Mouse (Mus musculus) C2C12 (cell line): ENCODE results near the gene Foxb1. TPM values are rescaled to one million over a fixed set of nuclear protein-coding genes. Genes with fewer than 3 reads are reported as not detected.

Experiments
- H3K27me3 ChIP-seq: one replicate; pipeline ENCODE4 v1.6.1; 2011; ENCODE audit not compliant: control insufficient read depth, insufficient read depth, insufficient read length
- H3K36me3 ChIP-seq: one replicate; pipeline ENCODE4 v1.6.1; 2011; ENCODE audit not compliant: control insufficient read depth, insufficient read depth
- H3K4me3 ChIP-seq: one replicate; pipeline ENCODE4 v1.5.1; 2011; ENCODE audit warnings: mild to moderate bottlenecking, control low read depth; ENCODE audit not compliant: poor library complexity, insufficient read depth, severe bottlenecking
- H3K79me2 ChIP-seq: one replicate; pipeline ENCODE4 v1.6.1; 2011; ENCODE audit not compliant: control insufficient read depth, insufficient read depth
- H3K79me3 ChIP-seq: one replicate; pipeline ENCODE4 v1.6.1; 2011; ENCODE audit warnings: low read depth, control low read depth
- H3ac ChIP-seq: one replicate; pipeline ENCODE3; 2011; ENCODE audit warnings: low read depth; ENCODE audit not compliant: control insufficient read depth, insufficient read length
- CEBPB ChIP-seq: IDR thresholded peaks from one replicate; pipeline ENCODE4 v1.6.1; 2011; ENCODE audit warnings: low read depth, mild to moderate bottlenecking, control low read depth, moderate library complexity
- CTCF ChIP-seq: IDR thresholded peaks from one replicate; pipeline ENCODE4 v1.5.1; 2011; ENCODE audit not compliant: control insufficient read depth, insufficient read depth, insufficient read length
- FOSL1 ChIP-seq: IDR thresholded peaks from one replicate; pipeline ENCODE4 v1.8.0; 2011; ENCODE audit warnings: mild to moderate bottlenecking, low read length; ENCODE audit not compliant: poor library complexity, insufficient read depth, severe bottlenecking
- MAX ChIP-seq: IDR thresholded peaks from one replicate; pipeline ENCODE4 v1.6.1; 2011; ENCODE audit warnings: mild to moderate bottlenecking, control low read depth
- MYOD1 ChIP-seq: IDR thresholded peaks from one replicate; pipeline ENCODE4 v1.6.1; 2011; ENCODE audit warnings: low read depth; ENCODE audit not compliant: control insufficient read depth, insufficient read length
- MYOG ChIP-seq: IDR thresholded peaks from one replicate; pipeline ENCODE4 v1.6.1; 2011; ENCODE audit not compliant: control insufficient read depth, insufficient read length; ENCODE audit errors: extremely low read depth
- USF1 ChIP-seq: IDR thresholded peaks from one replicate; pipeline ENCODE4 v1.6.1; 2011; ENCODE audit warnings: low read depth, mild to moderate bottlenecking, control low read depth, moderate library complexity
- polyA plus RNA-seq: library from polyadenylated mRNA; unstranded; fragments of >200 nt; fragmentation: generic; extraction: Trizol; gene quantifications from one replicate; pipeline ENCODE4 v1.2.1, GENCODE M21; 2012; ENCODE audit warnings: missing spikeins

The Foxb1 gene
- polyA plus RNA-seq, 1 experiment = not detected

DNA sequence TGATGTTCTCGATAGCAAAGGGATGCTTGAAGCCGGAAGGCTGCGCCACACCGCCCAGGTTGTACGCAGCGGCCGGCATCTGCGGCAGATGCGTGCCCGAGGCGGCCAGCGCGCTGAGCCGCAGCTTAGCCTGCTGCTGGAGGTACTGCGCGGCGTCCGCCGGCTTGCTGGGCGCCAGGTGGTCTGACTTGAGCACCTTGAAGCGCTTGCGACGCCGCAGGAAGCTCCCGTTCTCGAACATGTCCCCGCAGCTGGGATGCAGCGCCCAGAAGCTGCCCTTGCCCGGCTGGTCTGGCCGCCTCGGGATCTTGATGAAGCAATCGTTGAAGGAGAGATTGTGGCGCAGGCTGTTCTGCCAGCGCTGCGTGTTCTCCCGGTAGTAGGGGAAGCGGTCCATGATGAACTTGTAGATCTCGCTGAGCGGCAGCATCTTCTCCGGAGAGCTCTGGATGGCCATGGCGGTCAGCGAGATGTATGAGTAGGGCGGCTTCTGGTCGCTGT, 969 bp downstream of the Foxb1 start:
- Histone ChIP-seq H3K79me3 (no peaks in the 10 kb centered on the region), H3ac (no peak overlapping the region), H3K4me3 (no peak overlapping the region), H3K27me3 (peaks cover 69% of the 10 kb centered on the region), H3K79me2 (no peaks in the 10 kb centered on the region), H3K36me3 (no peaks in the 10 kb centered on the region)
- no peak for TF ChIP-seq MAX
- TF ChIP-seq MYOD1 = no peak
- no peak for TF ChIP-seq USF1
- no peak for TF ChIP-seq CTCF
- TF ChIP-seq CEBPB = no peak

GRCm38 (mm10) chr9:69758946-69759615, 1.7 kb downstream of the Foxb1 start:
- Histone ChIP-seq H3K79me2 (no peaks in the 10 kb centered on the region), H3ac (no peak overlapping the region), H3K27me3 (peaks cover 63% of the 10 kb centered on the region), H3K36me3 (no peaks in the 10 kb centered on the region), H3K4me3 (no peak overlapping the region), H3K79me3 (no peaks in the 10 kb centered on the region)
- TF ChIP-seq CEBPB = no peak
- TF ChIP-seq MAX = no peak
- no peak for TF ChIP-seq CTCF
- TF ChIP-seq FOSL1 = no peak
- no peak for TF ChIP-seq MYOG
- TF ChIP-seq USF1 = no peak
- TF ChIP-seq MYOD1 = no peak

DNA sequence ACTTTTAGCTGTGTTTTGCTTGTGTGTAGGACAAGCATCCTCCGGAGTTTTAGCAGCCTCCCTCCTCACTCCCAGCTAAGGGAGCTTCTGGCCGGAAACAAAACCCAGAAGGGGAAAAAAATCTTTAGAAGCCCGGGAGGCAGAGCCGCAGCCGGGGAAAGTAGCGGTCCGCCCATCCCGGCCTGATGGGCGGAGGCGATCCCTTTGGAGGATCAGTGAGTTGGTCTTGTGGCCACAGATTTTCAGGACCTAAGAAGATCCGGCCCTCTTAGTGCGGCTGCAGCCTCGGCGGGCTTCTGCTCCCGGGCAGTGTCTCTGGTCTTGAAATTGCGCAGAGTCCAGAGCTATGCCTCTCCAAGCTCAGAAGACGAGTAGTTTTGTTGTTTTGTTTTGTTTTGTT, 2.2 kb downstream of the Foxb1 start:
- no peaks in the 10 kb centered on the region for H3K36me3 ChIP-seq
- H3K79me2 ChIP-seq = no peaks in the 10 kb centered on the region
- H3ac ChIP-seq = no peak overlapping the region
- TF ChIP-seq FOSL1 (no peak), CTCF (no peak), MYOD1 (no peak), MAX (no peak), MYOG (no peak), USF1 (no peak), CEBPB (no peak)
- no peak overlapping the region for H3K4me3 ChIP-seq
- H3K79me3 ChIP-seq = no peaks in the 10 kb centered on the region
- peaks cover 57% of the 10 kb centered on the region for H3K27me3 ChIP-seq

DNA sequence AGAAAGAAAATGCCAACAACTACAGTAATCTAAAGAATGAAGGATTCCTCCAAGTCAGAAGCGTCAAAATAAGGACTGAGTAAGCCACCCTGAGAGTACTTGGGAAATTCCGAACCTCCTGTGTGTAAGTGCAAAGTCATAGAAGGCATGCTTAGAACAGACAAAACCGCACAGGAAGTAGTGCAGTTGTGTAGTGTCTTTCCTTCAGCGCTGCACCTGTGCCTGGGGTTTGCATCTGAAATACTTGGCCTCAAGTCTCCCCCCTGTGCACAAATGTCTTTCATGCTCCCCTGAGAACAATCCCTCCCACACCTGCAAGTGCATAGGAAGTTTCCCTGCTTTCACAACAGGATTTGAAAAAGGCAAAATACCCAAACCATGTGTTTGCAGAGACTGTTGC, 3.5 kb downstream of the Foxb1 start:
- no peaks in the 10 kb centered on the region for H3K79me3 ChIP-seq
- TF ChIP-seq FOSL1 (no peak), CEBPB (no peak), USF1 (no peak), CTCF (no peak), MYOD1 (no peak)
- no peak overlapping the region for H3ac ChIP-seq
- no peak overlapping the region for H3K4me3 ChIP-seq
- H3K36me3 ChIP-seq = no peaks in the 10 kb centered on the region
- H3K79me2 ChIP-seq = no peaks in the 10 kb centered on the region
- H3K27me3 ChIP-seq = peaks cover 49% of the 10 kb centered on the region

GRCm38 (mm10) chr9:69756456-69756855, 4.3 kb downstream of the Foxb1 start:
- Histone ChIP-seq H3K79me3 (no peaks in the 10 kb centered on the region), H3K36me3 (no peaks in the 10 kb centered on the region), H3K27me3 (peaks cover 42% of the 10 kb centered on the region), H3K79me2 (no peaks in the 10 kb centered on the region), H3ac (no peak overlapping the region), H3K4me3 (no peak overlapping the region)
- TF ChIP-seq CEBPB = no peak

DNA sequence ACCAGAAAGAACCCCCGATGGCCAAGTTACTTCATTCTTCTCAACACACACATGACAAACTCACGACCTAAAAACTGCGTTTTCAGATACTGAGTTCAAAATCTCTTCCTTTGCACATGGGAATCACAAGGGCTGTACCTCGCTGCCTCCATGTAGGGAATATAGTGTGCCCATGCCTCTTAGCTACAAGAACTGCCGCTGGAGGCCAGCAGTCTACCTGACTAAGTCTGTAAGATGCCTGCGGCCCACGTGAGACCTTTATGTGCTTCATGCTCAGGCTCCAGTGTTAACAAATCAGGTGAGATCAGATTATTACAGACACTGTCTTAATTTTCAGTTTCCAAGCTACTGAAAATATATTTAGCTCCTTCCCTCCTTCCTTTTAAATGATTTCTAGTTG, 4.7 kb downstream of the Foxb1 start:
- H3K36me3 ChIP-seq = no peaks in the 10 kb centered on the region
- no peak overlapping the region for H3ac ChIP-seq
- H3K4me3 ChIP-seq = no peak overlapping the region
- H3K27me3 ChIP-seq = peaks cover 39% of the 10 kb centered on the region
- TF ChIP-seq CEBPB = no peak
- H3K79me2 ChIP-seq = no peaks in the 10 kb centered on the region
- H3K79me3 ChIP-seq = no peaks in the 10 kb centered on the region
